Mouse (Mus musculus): ENCODE results near the gene Pbx1.

- TF ChIP-seq GATA1 (IDR thresholded peaks at IDR 0.05; ENCODE audit: borderline replicate concordance, low read length) (no peak), FLI1 (IDR thresholded peaks at IDR 0.05; ENCODE audit: low read length) (no peak)
Observed at GRCm38 (mm10) chr1:168328236-168328605, 103.8 kb downstream of the Pbx1 start.
